Mouse (Mus musculus): ENCODE measurements at regions not wholly inside any gene's neighbourhood (a gene's known extent, or its start where the extent isn't known, plus 50 kb on each side); places are given as distances from the start of the nearest gene placed in this dataset.

DNA sequence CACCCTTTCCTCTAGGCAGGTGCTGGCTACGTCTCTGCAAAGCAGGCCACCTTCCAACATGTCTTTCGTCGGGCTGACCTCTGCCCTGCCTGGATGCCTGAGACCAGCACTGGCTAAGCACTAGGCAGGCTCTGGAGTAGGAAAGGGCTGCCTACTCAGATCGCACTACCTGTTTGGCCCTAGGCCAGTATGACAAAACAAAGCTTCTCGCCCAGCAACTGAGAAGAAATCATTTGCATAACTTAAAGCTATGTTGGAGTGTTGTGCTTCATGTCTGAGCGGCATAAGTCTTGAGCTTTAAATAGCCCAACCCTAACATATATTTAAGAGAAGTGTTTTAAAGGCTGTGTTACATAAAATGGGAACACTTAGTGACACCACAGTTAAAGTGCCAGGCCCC, 189.9 kb upstream of the Acvr2a start:
- DNase-seq (ENCODE audit: low spot score): peak; percentile 16

DNA sequence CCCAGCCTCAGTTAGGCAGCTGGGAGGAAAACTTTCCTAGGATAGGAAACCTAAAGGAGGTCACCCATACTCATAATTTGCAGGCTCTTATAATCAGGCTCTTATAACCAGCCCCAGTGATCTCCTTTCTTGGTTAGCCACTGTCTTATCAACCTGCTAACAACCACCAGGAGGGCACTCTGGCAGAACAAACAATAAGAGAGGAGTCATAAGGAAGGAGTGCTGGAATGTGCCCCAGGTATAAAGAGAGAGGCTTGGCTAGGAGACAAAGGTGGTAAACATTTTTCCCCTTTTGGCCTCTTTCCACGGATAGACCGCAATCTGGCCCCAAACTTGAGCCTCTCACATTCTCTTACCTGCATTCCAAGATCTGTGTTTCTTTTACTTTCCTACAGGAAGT, 189.4 kb upstream of the Acvr2a start:
- DNase-seq (ENCODE audit: low spot score): no peak

GRCm38 (mm10) chr2:48627011-48627410, 186.9 kb upstream of the Acvr2a start:
- DNase-seq (ENCODE audit: low spot score): no peak

DNA sequence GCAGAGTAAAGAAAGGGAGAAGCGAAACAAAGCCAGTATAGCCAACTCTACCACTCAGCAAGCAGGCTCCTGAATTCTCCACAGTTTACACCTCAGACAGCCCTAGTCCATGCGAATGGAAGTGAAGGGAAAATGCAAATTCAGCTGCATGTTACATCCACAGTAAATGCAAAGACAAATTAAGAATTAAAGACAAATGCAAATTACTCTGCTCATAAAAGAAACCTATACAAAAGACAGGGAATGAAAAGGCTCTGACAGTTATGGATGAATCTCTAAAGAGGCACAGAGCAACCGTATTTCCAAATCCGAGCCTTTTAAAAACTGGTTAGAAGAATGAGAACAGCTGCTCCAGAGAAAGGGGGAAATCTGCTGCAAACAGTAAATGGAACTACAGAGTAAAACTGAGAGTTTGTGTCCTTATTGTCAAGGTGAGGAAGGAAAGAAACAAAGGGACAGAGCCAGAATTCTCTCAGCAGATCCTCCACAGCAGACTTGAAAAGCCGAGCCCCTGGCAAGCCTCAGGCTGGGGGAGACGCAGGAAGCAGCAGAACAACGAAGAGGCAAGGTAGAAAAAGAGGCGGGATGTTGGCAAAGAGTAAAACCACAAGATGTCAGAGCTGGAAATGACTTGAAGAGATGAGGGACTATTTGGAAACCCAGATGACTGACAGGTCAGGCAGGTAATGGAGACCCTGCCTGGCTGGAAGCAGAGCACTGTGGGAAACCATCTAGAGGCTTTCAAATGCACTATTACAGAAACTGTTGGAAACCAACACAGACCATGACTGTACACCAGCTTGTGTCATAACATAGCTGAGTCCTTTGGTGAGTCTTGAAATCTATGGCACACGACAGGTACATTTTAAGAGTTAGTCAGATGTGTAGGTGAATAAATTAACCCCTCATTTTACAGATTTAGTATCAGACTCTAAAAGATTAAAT, 184.5 kb upstream of the Acvr2a start:
- DNase-seq (ENCODE audit: low spot score): no peak

DNA sequence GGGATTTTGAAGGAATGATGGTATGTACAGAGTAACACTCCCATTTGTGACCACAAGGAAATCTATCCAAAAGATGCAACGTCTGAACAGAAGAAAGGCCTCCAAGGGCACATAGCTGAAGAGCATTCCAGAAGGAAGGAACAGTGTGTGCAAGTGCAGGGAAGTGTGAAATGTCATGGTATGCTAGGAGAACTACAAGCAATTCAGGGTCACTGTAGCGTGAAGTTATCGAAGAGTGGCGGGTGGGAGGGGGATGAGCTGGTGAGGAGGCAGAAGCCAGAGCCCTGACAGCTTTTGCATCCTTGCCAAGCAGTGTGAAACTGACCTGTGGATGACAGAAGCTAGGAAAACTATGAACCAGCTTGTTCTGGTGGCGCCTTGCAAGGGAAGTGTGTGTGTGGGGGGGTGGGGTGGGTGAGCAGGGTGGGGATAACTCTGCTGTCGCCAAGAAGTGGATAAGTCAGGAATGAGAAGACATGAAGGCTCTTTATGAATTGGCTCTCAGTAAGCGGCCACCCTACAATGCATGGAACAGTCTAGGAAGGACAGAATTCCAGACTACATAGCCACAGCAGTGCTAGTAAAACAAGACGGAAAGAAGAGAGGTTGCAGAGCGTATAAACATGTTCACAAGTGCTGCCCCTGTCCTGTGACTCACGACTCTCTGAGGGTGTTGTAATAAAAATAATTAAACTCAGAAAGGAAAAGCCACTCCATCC, 179.3 kb upstream of the Acvr2a start:
- DNase-seq (ENCODE audit: low spot score): peak; percentile 69

GRCm38 (mm10) chr2:48636108-48636507, 177.8 kb upstream of the Acvr2a start:
- DNase-seq (ENCODE audit: low spot score): no peak

- DNase-seq (ENCODE audit: low spot score): no peak
Observed at GRCm38 (mm10) chr2:48644114-48644513, 169.8 kb upstream of the Acvr2a start.

DNA sequence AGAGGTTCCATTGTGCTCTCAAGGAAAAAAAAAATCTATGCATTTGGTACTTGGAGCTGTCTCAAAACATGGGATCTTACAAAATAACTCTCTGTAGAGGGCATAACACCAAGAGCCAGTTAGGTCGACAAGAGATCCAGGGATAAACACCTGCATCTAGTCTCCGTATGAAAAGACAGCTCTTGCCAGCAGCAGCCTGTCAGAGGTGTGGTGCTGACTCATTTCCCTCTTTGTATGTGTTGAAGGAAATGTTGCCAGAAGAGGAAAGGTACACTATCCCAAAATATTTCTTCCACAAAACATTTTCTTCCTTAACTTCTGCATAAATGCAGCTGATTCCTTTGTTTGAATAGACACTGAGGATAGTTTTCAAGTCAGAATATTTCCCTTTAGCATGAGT, 163.6 kb upstream of the Acvr2a start:
- no peak for DNase-seq (ENCODE audit: low spot score)

DNA sequence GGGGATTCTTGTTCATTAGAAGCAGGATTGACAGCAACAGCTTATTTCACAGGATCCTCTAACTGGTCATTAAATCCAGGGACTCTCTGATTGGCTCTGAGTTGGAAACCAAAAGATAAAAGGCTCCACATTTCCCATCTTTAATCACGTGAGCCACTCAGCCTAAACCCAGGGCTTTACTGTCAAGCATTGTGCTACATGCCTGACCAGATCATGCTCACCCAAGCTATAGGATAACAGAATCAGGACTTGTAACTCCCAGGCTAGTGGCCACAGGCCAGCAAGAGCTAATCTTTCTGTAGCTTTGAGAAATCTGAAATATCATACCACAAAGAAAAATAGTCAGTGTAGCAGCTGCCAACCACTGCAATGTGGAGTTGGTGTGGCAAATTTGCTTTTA, 152.7 kb upstream of the Acvr2a start:
- no peak for DNase-seq (ENCODE audit: low spot score)

DNA sequence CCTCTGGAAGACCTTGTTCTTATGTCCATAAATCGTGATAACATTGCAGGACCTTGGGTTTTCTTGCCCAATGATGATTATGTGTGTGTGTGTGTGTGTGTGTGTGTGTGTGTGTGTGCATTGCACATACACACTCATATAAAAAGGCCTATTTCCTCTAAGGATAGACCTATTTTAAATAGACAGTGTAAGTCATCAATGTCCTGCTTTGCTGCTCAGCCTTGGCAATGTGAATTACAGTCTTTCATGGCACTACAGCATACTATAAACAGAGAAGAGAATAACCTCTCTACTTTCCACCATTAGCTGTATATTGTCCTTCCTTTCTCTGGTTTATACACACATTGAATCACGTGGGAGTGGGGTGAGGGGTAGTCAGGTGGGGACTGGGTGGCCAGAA, 148.8 kb upstream of the Acvr2a start:
- no peak for DNase-seq (ENCODE audit: low spot score)

- DNase-seq (ENCODE audit: low spot score): no peak
Observed at GRCm38 (mm10) chr2:48689098-48689497, 124.8 kb upstream of the Acvr2a start.

GRCm38 (mm10) chr2:48694509-48694908, 119.4 kb upstream of the Acvr2a start:
- DNase-seq (ENCODE audit: low spot score): no peak

- no peak for DNase-seq (ENCODE audit: low spot score)
Observed at GRCm38 (mm10) chr2:48700886-48701285, 113.0 kb upstream of the Acvr2a start.

DNA sequence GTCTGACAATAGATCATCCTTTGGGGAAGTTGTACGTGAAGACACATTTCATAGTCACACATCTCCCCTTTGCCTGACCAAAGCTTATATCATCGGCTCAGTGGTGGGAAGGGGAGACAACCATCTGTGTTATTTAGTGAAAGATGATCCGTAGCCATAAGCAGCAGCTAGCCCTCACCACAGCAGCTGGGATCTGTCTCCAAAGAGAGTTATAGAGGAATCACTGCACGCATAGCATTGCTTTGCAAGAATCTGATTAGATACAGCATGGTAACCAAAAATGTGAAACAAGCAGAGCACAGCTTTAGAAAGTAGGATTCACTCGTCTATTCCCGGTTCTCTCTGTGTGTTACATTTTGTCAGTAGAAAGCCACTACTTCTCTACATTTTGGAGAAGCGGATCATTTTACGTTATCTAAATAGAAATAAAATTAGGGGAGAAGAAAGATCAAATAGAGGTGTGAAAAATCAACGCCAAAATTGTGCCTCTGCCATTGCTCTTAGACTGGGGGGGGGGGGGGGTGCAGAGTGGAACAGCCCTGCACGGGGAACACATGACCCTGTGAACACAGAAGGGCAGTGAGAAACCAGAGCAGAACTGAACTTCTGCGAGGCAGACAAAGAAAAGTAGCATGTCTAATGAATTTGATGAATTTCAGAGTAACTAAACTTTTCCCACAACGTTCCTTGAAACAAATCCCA, 108.7 kb upstream of the Acvr2a start:
- DNase-seq (ENCODE audit: low spot score): peak; percentile 36

DNA sequence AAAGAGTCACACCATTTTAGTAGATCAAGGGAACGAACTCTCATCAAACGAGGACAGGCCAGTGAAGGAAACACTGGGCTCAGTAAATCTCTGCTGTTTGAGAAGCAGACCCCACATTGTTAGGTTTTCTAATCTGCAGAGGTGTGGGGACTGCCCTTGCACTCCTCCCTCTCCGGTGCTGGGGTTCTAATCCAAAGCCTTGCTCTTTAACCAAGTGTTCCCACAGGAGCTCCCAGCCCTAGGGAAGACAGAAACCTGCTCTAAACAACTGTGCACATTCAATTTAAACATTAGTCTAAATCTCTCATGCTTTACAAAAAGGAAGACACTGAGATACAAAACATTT, 108.1 kb upstream of the Acvr2a start:
- no peak for DNase-seq (ENCODE audit: low spot score)

- DNase-seq (ENCODE audit: low spot score): no peak
Observed at GRCm38 (mm10) chr2:48706188-48706587, 107.7 kb upstream of the Acvr2a start.

GRCm38 (mm10) chr2:48716206-48716605, 97.7 kb upstream of the Acvr2a start:
- no peak for DNase-seq (ENCODE audit: low spot score)

GRCm38 (mm10) chr2:48717770-48718169, 96.1 kb upstream of the Acvr2a start:
- no peak for DNase-seq (ENCODE audit: low spot score)

DNA sequence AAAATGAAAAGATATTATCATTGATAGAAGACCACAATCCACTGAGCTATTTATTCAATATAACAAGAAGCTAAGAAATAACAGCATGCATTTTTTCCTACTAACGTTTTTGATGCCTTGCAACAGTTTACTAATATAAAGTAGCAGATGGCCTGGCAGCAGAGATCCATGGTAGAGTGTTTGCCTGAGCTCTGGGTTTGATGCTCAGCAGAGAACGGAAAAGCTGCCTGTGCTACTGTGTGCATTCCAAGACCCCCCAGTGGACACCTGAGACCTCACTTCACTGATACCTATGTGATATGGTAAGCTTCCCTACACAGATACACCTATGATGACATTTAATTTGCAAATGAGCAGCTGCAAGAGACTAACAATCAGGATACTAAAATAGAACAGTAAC, 95.6 kb upstream of the Acvr2a start:
- DNase-seq (ENCODE audit: low spot score): no peak

DNA sequence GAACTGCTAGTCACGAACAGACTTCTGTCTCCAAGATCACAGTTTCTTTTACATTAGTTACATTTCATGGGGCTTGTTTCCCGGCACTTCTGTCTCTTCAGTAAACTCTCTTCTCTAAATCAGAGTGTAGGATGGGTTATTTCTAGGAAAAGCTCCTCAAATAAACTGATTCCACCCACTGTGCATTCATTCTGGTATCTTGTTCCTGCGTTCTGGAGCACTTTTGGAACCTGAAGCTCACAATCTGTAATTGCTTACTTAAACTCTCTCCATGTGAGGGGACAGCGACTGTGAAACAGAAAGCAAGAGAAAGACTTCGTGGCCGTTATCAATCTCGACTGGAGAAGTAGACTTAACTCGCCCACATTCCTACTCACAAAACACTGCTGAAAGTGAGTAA, 83.1 kb upstream of the Acvr2a start:
- no peak for DNase-seq (ENCODE audit: low spot score)

DNA sequence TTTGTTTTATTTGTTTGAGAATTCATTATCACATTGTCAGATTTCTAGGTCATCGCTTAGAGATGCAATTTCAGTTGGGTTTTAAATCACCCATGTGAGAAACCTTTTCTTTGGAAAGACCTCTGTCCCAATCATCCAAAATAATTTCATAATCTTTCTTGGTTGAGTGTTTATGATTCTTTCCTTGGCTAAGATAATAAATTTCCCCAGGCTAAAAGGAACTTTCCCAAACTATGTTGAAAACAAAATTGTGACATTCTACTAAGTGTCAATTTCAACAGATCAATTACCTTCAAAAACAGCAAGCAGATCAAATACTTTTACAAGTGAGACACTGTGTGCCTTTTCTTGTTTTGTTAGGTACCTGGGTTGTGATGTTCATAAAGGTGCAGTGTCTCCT, 80.0 kb upstream of the Acvr2a start:
- DNase-seq (ENCODE audit: low spot score): no peak

DNA sequence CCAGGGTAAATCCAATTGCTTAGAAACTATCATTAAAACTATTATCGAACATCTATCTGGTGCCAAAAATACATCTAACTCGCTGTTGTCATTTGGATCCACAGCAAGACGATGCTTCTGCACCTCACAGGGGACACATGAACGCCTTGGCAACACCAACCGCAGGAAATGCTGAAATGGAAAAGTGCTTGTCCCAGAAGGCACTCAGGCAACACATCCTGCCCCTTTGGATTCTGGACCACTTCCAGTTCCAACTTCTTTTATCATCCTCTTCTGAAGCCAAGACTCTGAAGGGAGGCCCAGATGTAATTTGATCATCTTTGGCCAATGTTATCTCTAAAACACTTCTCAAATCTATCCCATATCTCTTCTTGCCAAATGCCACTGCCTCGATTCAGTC, 79.4 kb upstream of the Acvr2a start:
- no peak for DNase-seq (ENCODE audit: low spot score)

- DNase-seq (ENCODE audit: low spot score): no peak
Observed at GRCm38 (mm10) chr2:48736312-48736711, 77.6 kb upstream of the Acvr2a start.
